Mouse (Mus musculus) MEL (cell line): ENCODE results near the gene Eif2ak4.

Experiments
- CTCF ChIP-seq, 3 experiments: IDR thresholded peaks in 2 of 3; conservative IDR thresholded peaks in 1 of 3; 2 replicates each; pipeline ENCODE4 v1.5.1; 2011 to 2012; ENCODE audit warnings: low read length in 3 of 3, low read depth in 2 of 3, mild to moderate bottlenecking in 2 of 3, improper control_type of control experiment in 1 of 3, inconsistent platforms in 1 of 3, mixed read lengths in 1 of 3, moderate library complexity in 1 of 3; ENCODE audit not compliant: control insufficient read depth in 1 of 3, insufficient read depth in 1 of 3, poor library complexity in 1 of 3, severe bottlenecking in 1 of 3
- E2F4 ChIP-seq: IDR thresholded peaks from 2 replicates; pipeline ENCODE4 v1.6.1; 2011; ENCODE audit warnings: low read depth, low read length, improper control_type of control experiment, borderline replicate concordance
- ELF1 ChIP-seq: IDR thresholded peaks from 2 replicates; pipeline ENCODE4 v1.6.1; 2014; ENCODE audit warnings: low read depth, mild to moderate bottlenecking, inconsistent platforms, low read length, improper control_type of control experiment, moderate library complexity
- EP300 ChIP-seq, 2 experiments: IDR thresholded peaks; 2 replicates each; pipeline ENCODE4 v1.6.1; 2011; ENCODE audit warnings: improper control_type of control experiment in 2 of 2, low read length in 2 of 2, low read depth in 1 of 2, mild to moderate bottlenecking in 1 of 2
- JUND ChIP-seq: IDR thresholded peaks from 2 replicates; pipeline ENCODE4 v1.6.1; 2011; ENCODE audit warnings: low read depth, mild to moderate bottlenecking, improper control_type of control experiment, low read length
- MAFK ChIP-seq: IDR thresholded peaks from 2 replicates; pipeline ENCODE4 v1.6.1; 2011; ENCODE audit warnings: low read depth, mild to moderate bottlenecking, low read length, improper control_type of control experiment, borderline replicate concordance
- MAX ChIP-seq: IDR thresholded peaks from 2 replicates; pipeline ENCODE4 v1.6.1; 2011; ENCODE audit warnings: low read length, improper control_type of control experiment
- NRF1 ChIP-seq: IDR thresholded peaks from 2 replicates; pipeline ENCODE4 v1.6.1; 2014; ENCODE audit warnings: low read depth, mild to moderate bottlenecking, inconsistent platforms, low read length, improper control_type of control experiment, moderate library complexity; ENCODE audit not compliant: poor library complexity, insufficient read depth, severe bottlenecking
- POLR2A ChIP-seq, 2 experiments: IDR thresholded peaks; 2 replicates each; pipeline ENCODE4 v1.6.1; 2011 to 2012; ENCODE audit warnings: low read length in 2 of 2, mild to moderate bottlenecking in 2 of 2, control low read depth in 1 of 2, improper control_type of control experiment in 1 of 2, low read depth in 1 of 2, moderate library complexity in 1 of 2; ENCODE audit not compliant: control insufficient read depth in 1 of 2, insufficient read depth in 1 of 2, poor library complexity in 1 of 2
- POLR2AphosphoS5 ChIP-seq: IDR thresholded peaks from 2 replicates; pipeline ENCODE4 v1.6.1; 2012; ENCODE audit warnings: low read depth, borderline replicate concordance, mild to moderate bottlenecking, inconsistent platforms, low read length, moderate library complexity, mixed read lengths
- RAD21 ChIP-seq: IDR thresholded peaks from 2 replicates; pipeline ENCODE4 v1.6.1; 2011; ENCODE audit warnings: mild to moderate bottlenecking, low read depth, low read length, improper control_type of control experiment
- SIN3A ChIP-seq: IDR thresholded peaks from 2 replicates; pipeline ENCODE4 v1.6.1; 2012; ENCODE audit warnings: low read length, improper control_type of control experiment, inconsistent platforms
- SMC3 ChIP-seq: IDR thresholded peaks from 2 replicates; pipeline ENCODE4 v1.6.1; 2011; ENCODE audit warnings: low read depth, low read length, improper control_type of control experiment
- UBTF ChIP-seq: IDR thresholded peaks from 2 replicates; pipeline ENCODE4 v1.6.1; 2012; ENCODE audit warnings: low read depth, mild to moderate bottlenecking, inconsistent platforms, low read length, improper control_type of control experiment, moderate library complexity, borderline replicate concordance; ENCODE audit not compliant: insufficient read depth

DNA sequence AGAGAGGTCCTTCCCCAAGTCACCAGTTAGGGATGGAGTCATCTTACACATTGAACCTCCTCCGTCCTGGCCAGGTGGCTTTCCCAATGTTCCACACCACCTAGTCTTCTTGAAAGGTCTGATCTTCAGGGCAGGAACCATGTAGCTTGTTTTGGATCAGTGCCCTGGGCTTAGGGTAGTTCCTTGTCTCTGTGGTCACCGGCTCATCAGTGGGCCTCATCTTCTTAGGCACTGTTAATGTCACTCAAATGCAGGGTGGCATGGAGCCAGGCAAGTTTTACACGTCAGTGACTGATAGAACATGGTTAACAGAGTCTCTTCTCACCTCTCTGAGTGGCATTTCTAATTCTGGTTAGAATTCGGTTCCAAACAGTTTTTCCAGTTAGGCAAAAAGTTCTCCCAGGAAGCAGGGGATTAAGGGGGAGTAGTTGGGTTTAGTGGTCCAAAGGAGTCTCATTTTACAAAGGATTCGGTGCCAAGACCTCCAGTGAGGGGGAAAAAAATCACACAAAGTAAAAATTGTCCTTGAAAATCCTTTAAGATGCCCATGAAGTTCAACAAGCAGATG, 134.8 kb downstream of the Eif2ak4 start:
- no peak for TF ChIP-seq EP300 (IDR thresholded peaks at IDR 0.05; ENCODE audit: low read depth in 1 of 2, low read length in 2 of 2)
- TF ChIP-seq CTCF (IDR thresholded peaks at IDR 0.05 in 2 of 3, conservative IDR thresholded peaks at IDR 0.05 in 1 of 3; ENCODE audit: control insufficient read depth in 1 of 3, insufficient read depth in 1 of 3, low read depth in 2 of 3, low read length in 3 of 3, poor library complexity in 1 of 3, severe bottlenecking in 1 of 3): no peak
- no peak for TF ChIP-seq JUND
- TF ChIP-seq POLR2A (IDR thresholded peaks at IDR 0.05; ENCODE audit: control insufficient read depth in 1 of 2, insufficient read depth in 1 of 2, low read depth in 1 of 2, low read length in 2 of 2, poor library complexity in 1 of 2): no peak
- no peak for TF ChIP-seq SMC3
- no peak for TF ChIP-seq E2F4
- TF ChIP-seq RAD21: no peak
- no peak for TF ChIP-seq POLR2AphosphoS5
- no peak for TF ChIP-seq UBTF
- no peak for TF ChIP-seq ELF1
- TF ChIP-seq MAX: no peak
- TF ChIP-seq NRF1: no peak
- TF ChIP-seq MAFK: no peak
- TF ChIP-seq SIN3A: no peak
